Mouse (Mus musculus): ENCODE measurements around the gene Csad. TPM values are rescaled to one million over a fixed set of nuclear protein-coding genes. Genes with fewer than 3 reads are reported as not detected.

The Csad gene
- polyA plus RNA-seq, 1 experiment from 2014 or later: 78.1 TPM

GRCm38 (mm10) chr15:102133314-102133713 is 71.2 kb downstream of the Csad start:
- no peak for ATAC-seq (ENCODE audit: borderline replicate concordance, extremely low read depth, low FRiP score, low TSS enrichment)
- peaks cover 19% of the 10 kb centered on the region for H3K4me1 ChIP-seq
- WGBS: 67% methylated on average over 9 of the region's 9 CpGs

More at GRCm38 (mm10) chr15:102133314-102133713, 71.2 kb downstream of the Csad start:
- Histone ChIP-seq H3K36me3 (peaks cover 41% of the 10 kb centered on the region), H3K27me3 (no peaks in the 10 kb centered on the region), H3K9ac (no peak overlapping the region), H3K4me3 (no peak overlapping the region), H3K4me2 (no peak overlapping the region), H3K9me3 (no peaks in the 10 kb centered on the region), H3K27ac (no peak overlapping the region)

Other genes with a start within 250 kb of the Csad start
- 307 and 345 TPM in 2 replicates for gene Krt8, start 200.2 kb downstream of the Csad start, polyA plus RNA-seq (2015; fragmentation: Nextera tagmentation; extraction: Ambion mirVana)
- 221 and 264 TPM in 2 replicates for gene Krt18, start 176.5 kb downstream of the Csad start, polyA plus RNA-seq (2015; fragmentation: Nextera tagmentation; extraction: Ambion mirVana)
- gene Eif4b, start 131.0 kb downstream of the Csad start, polyA plus RNA-seq (2015; fragmentation: Nextera tagmentation; extraction: Ambion mirVana): 118 and 121 TPM in 2 replicates
- 47.6 and 54.5 TPM in 2 replicates for gene Tns2, start 104.3 kb downstream of the Csad start, polyA plus RNA-seq (2015; fragmentation: Nextera tagmentation; extraction: Ambion mirVana)
- gene Spryd3, start 68.5 kb downstream of the Csad start, polyA plus RNA-seq (2015; fragmentation: Nextera tagmentation; extraction: Ambion mirVana): 18.8 and 20.5 TPM in 2 replicates
- gene Igfbp6, start 60.4 kb downstream of the Csad start, polyA plus RNA-seq (2015; fragmentation: Nextera tagmentation; extraction: Ambion mirVana): 12.3 and 16.8 TPM in 2 replicates
- 0.20 and 0.34 TPM in 2 replicates for gene Soat2, start 54.2 kb downstream of the Csad start, polyA plus RNA-seq (2015; fragmentation: Nextera tagmentation; extraction: Ambion mirVana)
- 60.7 and 67.1 TPM in 2 replicates for gene Zfp740, start 1.5 kb downstream of the Csad start, polyA plus RNA-seq (2015; fragmentation: Nextera tagmentation; extraction: Ambion mirVana)
- gene Itgb7, start 27.2 kb upstream of the Csad start, polyA plus RNA-seq (2015; fragmentation: Nextera tagmentation; extraction: Ambion mirVana): 2.0 and 3.2 TPM in 2 replicates
- gene Rarg, start 52.8 kb upstream of the Csad start, polyA plus RNA-seq (2015; fragmentation: Nextera tagmentation; extraction: Ambion mirVana): 43.7 and 43.8 TPM in 2 replicates
- 0.53 and 0.57 TPM in 2 replicates for gene Gm9918, start 65.8 kb upstream of the Csad start, polyA plus RNA-seq (2015; fragmentation: Nextera tagmentation; extraction: Ambion mirVana)
- gene Mfsd5, start 74.7 kb upstream of the Csad start, polyA plus RNA-seq (2015; fragmentation: Nextera tagmentation; extraction: Ambion mirVana): 63.8 and 65.3 TPM in 2 replicates
- gene Espl1, start 91.5 kb upstream of the Csad start, polyA plus RNA-seq (2015; fragmentation: Nextera tagmentation; extraction: Ambion mirVana): 27.6 and 32.2 TPM in 2 replicates
- gene Pfdn5, start 121.4 kb upstream of the Csad start, polyA plus RNA-seq (2015; fragmentation: Nextera tagmentation; extraction: Ambion mirVana): 368 and 401 TPM in 2 replicates
- 100 and 106 TPM in 2 replicates for gene Myg1, start 127.0 kb upstream of the Csad start, polyA plus RNA-seq (2015; fragmentation: Nextera tagmentation; extraction: Ambion mirVana)
- gene Aaas, start 146.0 kb upstream of the Csad start, polyA plus RNA-seq (2015; fragmentation: Nextera tagmentation; extraction: Ambion mirVana): 91.1 and 92.0 TPM in 2 replicates
- 0.48 and 0.55 TPM in 2 replicates for gene Sp7, start 162.5 kb upstream of the Csad start, polyA plus RNA-seq (2015; fragmentation: Nextera tagmentation; extraction: Ambion mirVana)
- gene Sp1, start 201.4 kb upstream of the Csad start, polyA plus RNA-seq (2015; fragmentation: Nextera tagmentation; extraction: Ambion mirVana): 10.6 TPM in 2 replicates
- gene Amhr2, start 240.6 kb upstream of the Csad start, polyA plus RNA-seq (2015; fragmentation: Nextera tagmentation; extraction: Ambion mirVana): 0.59 and 0.82 TPM in 2 replicates

All from lung, embryonic 15.5 days (tissue).